Mouse (Mus musculus) c-Kit-positive CD71-positive TER-119-positive erythroid progenitor cells, embryonic 14.5 days (primary cell): Measurements from ENCODE around the gene Cdyl.

ENCODE experiments used
- DNase-seq: peaks from one replicate; pipeline ENCODE4 v3.0.0-alpha.2; 2013; ENCODE audit warnings: low spot score

Gene Cdyl

GRCm38 (mm10) chr13:35689560-35689959 lies 29.9 kb downstream of the Cdyl start:
- no peak for DNase-seq

- no peak for DNase-seq
These were observed 58.0 kb downstream of the Cdyl start for GRCm38 (mm10) chr13:35717658-35718057.

- DNase-seq: no peak
These were observed 59.9 kb downstream of the Cdyl start for GRCm38 (mm10) chr13:35719581-35719980.

- DNase-seq: no peak
These were observed 63.4 kb downstream of the Cdyl start for GRCm38 (mm10) chr13:35723073-35723472.

GRCm38 (mm10) chr13:35726025-35726424 lies 66.4 kb downstream of the Cdyl start:
- DNase-seq: no peak

GRCm38 (mm10) chr13:35732131-35732530 lies 72.5 kb downstream of the Cdyl start:
- DNase-seq: no peak

- DNase-seq: no peak
These were observed 73.4 kb downstream of the Cdyl start for GRCm38 (mm10) chr13:35732891-35733596.

- no peak for DNase-seq
These were observed 77.9 kb downstream of the Cdyl start for GRCm38 (mm10) chr13:35737565-35737964.

DNA sequence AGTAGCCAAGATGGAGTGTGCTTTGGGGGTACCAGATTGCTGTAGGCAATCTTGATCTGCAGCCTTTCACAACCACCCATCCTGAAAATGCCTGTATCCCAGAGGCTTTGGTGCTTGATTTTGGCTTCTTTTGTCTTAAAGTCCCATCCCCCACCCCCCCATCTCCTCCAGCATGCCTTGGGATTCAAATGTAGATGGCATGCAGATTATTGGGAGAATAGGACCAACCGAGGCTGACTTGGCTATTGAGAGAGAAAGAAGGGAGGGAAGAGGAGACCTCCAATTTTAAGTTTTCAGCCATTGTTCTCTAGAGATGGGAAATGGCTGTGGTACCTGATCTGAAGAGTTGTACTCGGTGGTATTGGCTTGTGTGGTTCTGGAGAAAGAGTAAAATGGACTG lies 78.6 kb downstream of the Cdyl start:
- DNase-seq: no peak

DNA sequence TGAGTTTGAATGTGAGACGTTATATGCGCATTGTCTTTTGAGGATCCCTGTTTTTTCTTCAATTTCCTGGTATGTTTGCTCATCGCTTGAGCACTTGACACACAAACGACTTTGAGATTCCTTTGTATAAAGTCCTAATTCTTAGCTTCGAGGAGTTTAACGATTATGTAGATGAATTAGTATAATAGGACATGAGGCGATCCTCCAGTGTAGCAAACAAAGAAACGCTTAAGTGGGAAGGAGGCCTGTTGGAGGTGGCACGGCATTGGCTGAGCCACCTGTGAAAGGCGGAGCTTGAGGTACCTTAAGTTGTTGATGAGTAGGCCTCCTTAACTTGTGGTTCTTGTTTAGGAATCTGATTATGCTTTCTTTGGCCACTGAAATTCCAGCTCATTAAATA lies 79.8 kb downstream of the Cdyl start:
- no peak for DNase-seq

DNA sequence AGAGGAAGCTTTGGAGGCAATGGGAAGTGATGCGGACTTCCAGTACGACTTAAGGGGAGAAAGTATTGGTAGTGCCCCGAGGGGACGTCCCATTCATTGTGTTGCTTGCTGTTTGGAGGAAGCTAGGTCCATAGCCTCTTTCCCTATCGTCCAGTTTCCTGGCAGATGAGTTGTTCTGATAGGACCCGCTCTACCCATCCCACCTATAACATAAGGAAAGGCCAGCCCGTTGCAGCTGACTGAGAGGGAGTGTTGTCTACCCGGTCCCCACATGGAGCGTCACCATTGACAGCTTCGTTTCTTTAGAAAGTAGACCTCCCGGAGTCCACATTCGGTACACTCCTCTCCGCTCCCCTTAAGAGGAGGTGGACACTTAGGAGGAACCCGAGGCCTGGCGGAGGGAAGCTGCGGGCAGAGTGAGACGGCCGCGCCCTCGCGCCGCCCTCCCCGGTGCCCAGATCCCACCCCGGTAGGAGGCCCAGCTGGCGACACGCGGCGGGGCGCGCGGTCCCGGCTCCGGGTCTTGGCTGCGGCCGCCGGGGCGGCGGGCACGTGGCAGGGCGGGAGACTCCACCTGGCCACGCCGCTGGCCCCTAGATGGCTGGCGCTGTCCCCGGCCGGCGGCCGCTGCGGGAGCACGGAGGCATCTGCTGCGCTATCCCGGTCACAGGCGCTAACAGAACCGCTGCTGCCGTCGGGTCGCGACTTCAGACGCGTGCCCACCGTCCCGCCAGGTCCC lies 80.8 kb downstream of the Cdyl start:
- DNase-seq: no peak

- DNase-seq: peak; percentile 90
These were observed 81.5 kb downstream of the Cdyl start for GRCm38 (mm10) chr13:35741040-35741619.

DNA sequence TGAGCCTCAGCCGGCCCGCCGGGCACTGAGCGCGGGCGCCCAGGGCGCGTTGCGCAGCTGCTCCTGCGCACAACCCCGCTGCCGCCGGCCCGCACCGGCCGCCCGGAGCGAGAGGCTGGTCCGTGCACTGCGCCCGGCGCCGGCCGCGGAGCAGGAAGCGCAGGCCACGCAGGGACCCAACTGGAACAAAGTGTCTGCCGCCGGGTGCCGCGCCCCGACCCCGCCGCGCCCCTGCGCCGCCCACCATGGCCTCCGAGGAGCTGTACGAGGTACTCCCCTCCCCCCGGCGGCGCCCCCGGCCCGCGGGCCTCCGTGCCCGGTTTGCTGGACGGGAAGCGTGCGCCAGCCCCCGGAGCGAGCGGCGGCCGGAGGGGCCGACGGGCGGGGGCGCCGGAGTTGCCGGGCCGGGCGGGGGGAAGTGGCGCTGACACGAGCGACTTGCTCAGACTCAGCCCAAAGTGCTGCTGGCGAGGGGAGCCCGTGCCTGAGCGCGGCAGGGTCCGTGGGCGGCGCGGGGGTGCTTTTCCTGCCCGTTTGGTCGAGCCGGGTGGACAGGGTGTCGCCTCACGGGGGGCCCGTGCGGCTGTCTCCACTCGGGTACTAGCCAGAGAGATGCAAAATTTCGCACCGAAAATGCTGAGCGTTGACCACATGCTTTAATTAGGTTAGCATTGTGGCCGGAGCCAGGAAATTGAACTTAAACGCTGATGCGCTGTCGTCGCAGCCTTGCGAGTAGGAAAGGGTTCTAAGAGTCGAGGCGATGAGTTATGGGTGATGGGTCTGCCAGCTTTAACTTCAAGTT lies 82.2 kb downstream of the Cdyl start:
- no peak for DNase-seq

GRCm38 (mm10) chr13:35742696-35743095 lies 83.1 kb downstream of the Cdyl start:
- no peak for DNase-seq

- no peak for DNase-seq
These were observed 83.6 kb downstream of the Cdyl start for GRCm38 (mm10) chr13:35743196-35743595.

DNA sequence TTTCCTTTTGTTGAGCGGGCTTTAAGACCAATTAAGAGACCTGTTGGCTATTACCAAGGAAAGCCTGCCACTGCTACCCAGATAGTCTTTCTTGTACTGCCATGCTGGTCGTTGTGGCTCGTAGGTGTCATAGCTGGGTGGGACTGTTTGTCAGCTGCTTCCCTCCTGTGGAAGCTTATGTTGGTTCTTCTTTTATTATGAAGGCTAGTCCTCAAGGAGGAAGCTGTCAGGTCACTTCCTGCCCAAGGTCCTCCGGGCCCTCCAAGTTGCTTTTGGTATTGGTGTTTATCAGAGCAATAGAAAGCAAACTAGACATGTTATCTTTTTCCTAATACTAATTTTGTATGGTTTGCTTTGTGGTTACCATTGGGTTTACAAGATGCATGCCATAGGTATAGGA lies 89.6 kb downstream of the Cdyl start:
- DNase-seq: no peak

- no peak for DNase-seq
These were observed 90.0 kb downstream of the Cdyl start for GRCm38 (mm10) chr13:35749680-35750079.

DNA sequence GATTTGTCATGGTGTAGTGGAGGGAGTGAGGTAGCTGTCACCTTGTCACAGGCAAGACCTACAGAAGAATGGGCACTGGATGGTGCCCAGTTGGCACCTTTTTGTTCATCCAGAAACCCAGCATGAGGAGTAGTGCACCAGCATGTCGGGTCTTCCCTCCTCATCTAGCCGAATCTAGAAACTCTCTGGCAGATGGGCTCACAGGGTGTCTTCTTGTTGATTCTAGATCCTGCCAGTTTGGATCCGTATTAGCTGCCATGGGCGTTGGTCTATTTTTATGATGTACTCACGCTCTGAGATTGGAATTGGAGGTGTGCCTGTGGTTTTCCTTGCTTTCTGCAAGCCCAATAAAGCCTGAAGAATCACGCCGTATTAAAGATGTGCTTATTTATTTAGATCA lies 92.4 kb downstream of the Cdyl start:
- no peak for DNase-seq

GRCm38 (mm10) chr13:35755002-35755401 lies 95.4 kb downstream of the Cdyl start:
- no peak for DNase-seq

- no peak for DNase-seq
These were observed 96.1 kb downstream of the Cdyl start for GRCm38 (mm10) chr13:35755655-35756283.

DNA sequence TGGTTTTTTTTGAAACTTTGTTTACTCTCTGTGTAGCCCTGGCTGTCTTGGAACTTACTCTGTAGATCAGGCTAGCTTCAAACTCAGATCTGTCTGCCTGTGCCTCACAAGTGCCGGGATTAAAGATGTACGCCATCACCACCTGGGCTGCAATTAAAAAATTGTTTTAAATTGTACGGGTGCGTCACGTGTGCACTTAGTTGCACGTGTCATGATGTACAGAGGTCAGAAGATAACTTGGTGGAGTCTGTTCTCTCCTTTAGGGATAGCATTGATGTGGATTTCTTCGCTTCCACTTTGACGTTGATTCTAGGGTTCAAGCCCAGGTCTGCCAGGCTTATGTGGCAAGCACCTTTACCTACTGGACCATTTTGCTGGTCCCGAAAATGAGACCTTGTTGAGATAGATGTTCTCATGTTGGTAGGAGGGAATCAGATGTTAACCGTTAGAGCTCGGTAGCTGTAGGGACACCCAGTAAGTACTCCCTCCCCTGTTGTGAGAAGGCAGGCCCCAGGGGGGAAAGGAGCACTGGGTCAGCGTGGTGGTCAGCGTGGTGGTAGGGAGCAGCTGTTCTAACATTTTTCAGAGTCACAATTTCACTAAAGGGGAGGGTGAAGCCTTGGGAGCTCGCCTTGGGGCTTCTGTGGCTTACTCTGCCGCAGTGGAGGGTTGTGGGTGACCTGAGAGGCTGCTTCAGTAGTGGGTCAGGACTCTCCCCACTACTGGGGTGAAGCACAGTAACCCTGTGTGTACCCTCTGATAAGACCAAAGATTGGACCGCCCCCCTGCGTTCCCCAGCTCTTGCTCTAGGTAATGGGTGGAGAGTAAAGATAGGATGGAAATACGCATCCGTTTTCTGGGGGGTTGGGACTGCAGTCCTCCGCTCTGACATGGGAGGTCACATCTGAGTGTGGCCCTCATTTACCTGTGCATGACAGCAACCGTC lies 97.0 kb downstream of the Cdyl start:
- DNase-seq: no peak
